ENCODE assay signal across 30 mouse cellular contexts in the genomic region with DNA sequence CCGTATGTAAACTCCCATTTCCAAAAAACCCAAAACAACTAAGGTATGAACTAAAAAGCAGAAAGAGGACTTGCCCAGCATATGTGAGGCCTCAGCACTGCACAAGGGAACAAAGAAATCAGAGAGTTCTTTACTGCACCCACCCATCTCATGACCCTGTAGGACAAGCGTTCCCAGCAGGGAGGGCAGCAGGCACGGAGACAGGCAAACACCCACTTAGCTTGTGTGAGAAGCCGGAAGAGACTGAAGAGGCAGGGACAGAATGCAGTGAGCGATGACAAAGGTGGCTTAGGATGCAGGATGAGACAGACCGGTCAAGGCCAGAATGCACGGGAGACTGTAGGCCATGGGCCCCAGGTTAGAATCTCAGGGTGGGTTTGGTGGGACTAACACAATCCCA. TPM values are rescaled to one million over a fixed set of nuclear protein-coding genes. Genes with fewer than 3 reads are reported as not detected.
"Had no signal": no experiment of that assay in that cellular context is flagged by ENCODE, and none has a peak within 500 bp of the region (broad histone marks: within the 10 kb centered on the region; RNA-seq: fewer than 3 reads in every experiment).

No protein-coding gene starts in this region.

- H3K9ac ChIP-seq: embryonic facial prominence, embryonic 12.5 days; embryonic facial prominence, embryonic 13.5 days; embryonic facial prominence, embryonic 15.5 days; forebrain, embryonic 13.5 days; forebrain, embryonic 15.5 days; forebrain, postnatal 0 days had no signal

- H3K4me2 ChIP-seq: embryonic facial prominence, embryonic 12.5 days; embryonic facial prominence, embryonic 13.5 days; embryonic facial prominence, embryonic 15.5 days; forebrain, embryonic 13.5 days; forebrain, embryonic 15.5 days had no signal

- H3K4me3 ChIP-seq: embryonic facial prominence, embryonic 10.5 days; embryonic facial prominence, embryonic 12.5 days; embryonic facial prominence, embryonic 13.5 days; embryonic facial prominence, embryonic 15.5 days; erythroblast, embryonic 14.5 days; forebrain, embryonic 10.5 days; forebrain, embryonic 13.5 days; forebrain, embryonic 15.5 days; gastrocnemius, adult 2 months; heart, adult 2 months had no signal

- H3K36me3 ChIP-seq: embryonic facial prominence, embryonic 10.5 days; embryonic facial prominence, embryonic 12.5 days; embryonic facial prominence, embryonic 13.5 days; embryonic facial prominence, embryonic 15.5 days; forebrain, embryonic 10.5 days; forebrain, embryonic 15.5 days had no signal

- ATAC-seq: forebrain, embryonic 13.5 days; forebrain, embryonic 14.5 days; forebrain, embryonic 15.5 days; forebrain, embryonic 16.5 days; forebrain, postnatal 0 days had no signal

- H3K9me3 ChIP-seq: embryonic facial prominence, embryonic 10.5 days; embryonic facial prominence, embryonic 12.5 days; embryonic facial prominence, embryonic 13.5 days; embryonic facial prominence, embryonic 15.5 days; forebrain, embryonic 10.5 days; forebrain, embryonic 13.5 days; forebrain, embryonic 15.5 days had no signal

- DNase-seq: cerebellum, adult 8-10 months; cerebellum, adult 9-10 months; cerebellum, adult 9-11 months; cerebellum, postnatal 10 days; cerebellum, postnatal 14 days; cerebellum, postnatal 25 days; cerebellum, postnatal 36 days; embryo, embryonic 11 days; forebrain, postnatal 0 days; gastrocnemius, adult 2 months; gastrocnemius, postnatal 10 days; gastrocnemius, postnatal 14 days; gastrocnemius, postnatal 25 days; gastrocnemius, postnatal 36 days; heart, adult 11 months; heart, adult 18-20 months; heart, adult 2 months had no signal

- H3K27ac ChIP-seq: embryonic facial prominence, embryonic 10.5 days; embryonic facial prominence, embryonic 12.5 days; embryonic facial prominence, embryonic 13.5 days; embryonic facial prominence, embryonic 15.5 days; forebrain, embryonic 10.5 days; forebrain, embryonic 13.5 days; forebrain, embryonic 15.5 days; gastrocnemius, adult 2 months; heart, adult 2 months had no signal

- H3K4me1 ChIP-seq: embryonic facial prominence, embryonic 12.5 days had no signal

RNA-seq across cellular contexts. Expression of a gene that starts 11.1 kb away (rescaled TPM):
- polyA plus RNA-seq: cortical plate, adult 2 months; embryonic facial prominence, embryonic 14.5 days; erythroblast, embryonic 14.5 days; frontal cortex, adult 2 months; heart, adult 2 months had no signal
